Mouse (Mus musculus): ENCODE results near the gene Zfp786.
"Not testable (repeated sequence)": the region's sequence is repeated elsewhere in the genome, so short reads cannot be mapped to it uniquely, and the experiment has no call there.

Zfp786 gene

GRCm38 (mm10) chr6:47830104-47831078 lies at the start of gene Zfp786:
Zfp786 (minus strand) TSS chr6:47830867.
- DNase-seq (ENCODE audit: low read depth), result peak; percentile 95

GRCm38 (mm10) chr6:47880166-47880565 lies 49.5 kb upstream of the Zfp786 start:
- DNase-seq (ENCODE audit: low read depth), result no peak

GRCm38 (mm10) chr6:47879049-47879716 lies 48.5 kb upstream of the Zfp786 start:
- DNase-seq (ENCODE audit: low read depth), result peak; percentile 8

GRCm38 (mm10) chr6:47878593-47878992 lies 47.9 kb upstream of the Zfp786 start:
- DNase-seq (ENCODE audit: low read depth), result peak; percentile 31

- no peak for DNase-seq (ENCODE audit: low read depth)
Measured at GRCm38 (mm10) chr6:47878133-47878514, 47.5 kb upstream of the Zfp786 start.

- DNase-seq (ENCODE audit: low read depth), result peak; percentile 96
Measured at GRCm38 (mm10) chr6:47877461-47878132, 46.9 kb upstream of the Zfp786 start.

GRCm38 (mm10) chr6:47877058-47877457 lies 46.4 kb upstream of the Zfp786 start, which contains the start of gene Zfp282:
Zfp282 (plus strand) TSS chr6:47877204.
- DNase-seq (ENCODE audit: low read depth), result no peak

GRCm38 (mm10) chr6:47872266-47872665 lies 41.6 kb upstream of the Zfp786 start:
- DNase-seq (ENCODE audit: low read depth), result no peak

- not testable (repeated sequence) for DNase-seq (ENCODE audit: low read depth)
Measured at GRCm38 (mm10) chr6:47857729-47858128, 27.1 kb upstream of the Zfp786 start.

- no peak for DNase-seq (ENCODE audit: low read depth)
Measured at GRCm38 (mm10) chr6:47857241-47857640, 26.6 kb upstream of the Zfp786 start.

GRCm38 (mm10) chr6:47845779-47846178 lies 15.1 kb upstream of the Zfp786 start:
- no peak for DNase-seq (ENCODE audit: low read depth)

- no peak for DNase-seq (ENCODE audit: low read depth)
Measured at GRCm38 (mm10) chr6:47842337-47842736, 11.7 kb upstream of the Zfp786 start.

- DNase-seq (ENCODE audit: low read depth), result no peak
Measured at GRCm38 (mm10) chr6:47841831-47842230, 11.2 kb upstream of the Zfp786 start.

GRCm38 (mm10) chr6:47841077-47841476 lies 10.4 kb upstream of the Zfp786 start:
- no peak for DNase-seq (ENCODE audit: low read depth)

- no peak for DNase-seq (ENCODE audit: low read depth)
Measured at GRCm38 (mm10) chr6:47837630-47838029, 7.0 kb upstream of the Zfp786 start.

GRCm38 (mm10) chr6:47835984-47836521 lies 5.4 kb upstream of the Zfp786 start:
- peak; percentile 67 for DNase-seq (ENCODE audit: low read depth)

- DNase-seq (ENCODE audit: low read depth), result peak; percentile 98
Measured at GRCm38 (mm10) chr6:47835482-47835983, 4.9 kb upstream of the Zfp786 start, which contains the start of gene Zfp398. Zfp398 (plus strand) TSS chr6:47835661.

- DNase-seq (ENCODE audit: low read depth), result no peak
Measured at GRCm38 (mm10) chr6:47832220-47832619, 1.6 kb upstream of the Zfp786 start.

- peak; percentile 72 for DNase-seq (ENCODE audit: low read depth)
Measured at GRCm38 (mm10) chr6:47828950-47829349, 1.7 kb downstream of the Zfp786 start.

GRCm38 (mm10) chr6:47827462-47827861 lies 3.2 kb downstream of the Zfp786 start:
- DNase-seq (ENCODE audit: low read depth), result peak; percentile 32

- DNase-seq (ENCODE audit: low read depth), result no peak
Measured at GRCm38 (mm10) chr6:47824241-47824640, 6.4 kb downstream of the Zfp786 start.

GRCm38 (mm10) chr6:47821776-47822175 lies 8.9 kb downstream of the Zfp786 start:
- no peak for DNase-seq (ENCODE audit: low read depth)
